Comparison of ENCODE assay signal across 11 mouse cellular contexts in the genomic region with DNA sequence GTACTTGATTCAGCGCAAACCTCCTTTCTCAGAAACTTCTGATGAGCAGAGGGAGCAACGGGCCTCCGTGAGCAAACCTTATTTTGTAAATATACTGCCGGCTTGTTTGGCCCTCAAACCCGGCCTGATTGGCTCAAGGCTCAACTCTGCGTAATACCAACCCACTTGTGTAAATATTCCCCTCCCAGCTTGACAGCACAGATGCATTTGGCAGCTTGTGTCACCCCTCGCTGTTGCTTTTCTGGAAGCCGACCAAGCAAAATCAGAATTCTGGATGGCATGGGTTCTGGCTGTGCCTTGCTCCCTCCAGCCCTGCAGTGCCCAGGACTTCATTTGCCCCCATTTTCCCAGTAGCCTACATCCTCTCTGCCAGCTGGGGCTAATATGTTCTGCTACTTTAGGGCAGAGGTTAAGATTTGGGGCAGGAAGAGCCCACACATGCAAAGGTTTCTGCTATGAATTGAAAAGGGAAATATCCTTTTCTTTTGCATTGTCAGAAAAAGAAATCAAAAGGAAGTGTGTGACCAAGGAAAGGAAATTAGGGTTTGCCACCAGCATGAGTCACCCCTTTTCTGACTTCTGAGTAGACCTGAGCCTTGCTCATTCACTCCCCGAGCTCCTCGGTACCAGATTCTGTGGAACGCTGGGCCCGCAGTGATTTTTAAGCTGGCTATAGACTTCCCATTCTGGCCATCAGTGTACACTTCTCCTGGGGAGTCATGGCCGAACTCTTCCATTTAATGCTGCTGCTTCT. TPM values are rescaled to one million over a fixed set of nuclear protein-coding genes. Genes with fewer than 3 reads are reported as not detected.
DNase-seq lines count a peak whose midpoint lies in the region; ATAC-seq lines count a peak whose summit lies in the region.
"Had no signal": no experiment of that assay in that cellular context is flagged by ENCODE, and none has a peak within 500 bp of the region (broad histone marks: within the 10 kb centered on the region; RNA-seq: fewer than 3 reads in every experiment).

No protein-coding gene starts in this region.

- no peak overlapping the region for H3K4me3 ChIP-seq in heart, embryonic 11.5 days (ENCODE audit: low read depth, low read length)
- H3K4me3 ChIP-seq in neural tube, embryonic 15.5 days (replicated peaks), result no peak overlapping the region
- H3K4me3 ChIP-seq: heart, embryonic 12.5 days; left cerebral cortex, adult 2 months had no signal

- DNase-seq in layer of hippocampus, adult 18-20 months (ENCODE audit: low spot score in 2 of 2), result peak; percentile 37 to 70
- no peak for DNase-seq in layer of hippocampus, adult 11-12 months (ENCODE audit: low spot score)
- DNase-seq in 416B (ENCODE audit: low read depth) (peak; percentile 84), MN1 (ENCODE audit: low spot score) (peak; percentile 22)
- DNase-seq in layer of hippocampus, postnatal 10 days (ENCODE audit: low spot score in 2 of 2), result peak; percentile 45 to 52
- DNase-seq in adrenal gland, postnatal 14 days, result no peak
- DNase-seq: spleen, adult 18-20 months had no signal

- 77% methylated on average over 13 of the region's 13 CpGs for WGBS in heart, embryonic 11.5 days (ENCODE audit: insufficient replicate concordance)
- 74% methylated on average over 13 of the region's 13 CpGs for WGBS in neural tube, embryonic 15.5 days

- no peak overlapping the region for H3K27ac ChIP-seq in heart, embryonic 11.5 days (ENCODE audit: low read depth, low read length)
- no peak overlapping the region for H3K27ac ChIP-seq in neural tube, embryonic 15.5 days (replicated peaks)
- H3K27ac ChIP-seq: left cerebral cortex, adult 2 months had no signal

- H3K27me3 ChIP-seq in heart, embryonic 11.5 days (ENCODE audit: control insufficient read depth, insufficient read depth, low read length), result no peaks in the 10 kb centered on the region
- H3K27me3 ChIP-seq in neural tube, embryonic 15.5 days (replicated peaks), result peaks cover 52% of the 10 kb centered on the region

- no peaks in the 10 kb centered on the region for H3K36me3 ChIP-seq in heart, embryonic 11.5 days (ENCODE audit: control insufficient read depth, insufficient read depth, low read length)
- H3K36me3 ChIP-seq in neural tube, embryonic 15.5 days, result no peaks in the 10 kb centered on the region
- H3K36me3 ChIP-seq: heart, embryonic 12.5 days had no signal

- ATAC-seq in heart, embryonic 11.5 days (replicated peaks; ENCODE audit: insufficient number of reproducible peaks, low FRiP score, low TSS enrichment), result no peak
- no peak for ATAC-seq in neural tube, embryonic 15.5 days (ENCODE audit: low FRiP score)

- no peak overlapping the region for H3K4me2 ChIP-seq in heart, embryonic 11.5 days
- no peak overlapping the region for H3K4me2 ChIP-seq in neural tube, embryonic 15.5 days
- H3K4me2 ChIP-seq: heart, embryonic 12.5 days had no signal

- no peaks in the 10 kb centered on the region for H3K9me3 ChIP-seq in heart, embryonic 11.5 days (replicated peaks; ENCODE audit: control insufficient read depth, low read length)
- no peaks in the 10 kb centered on the region for H3K9me3 ChIP-seq in neural tube, embryonic 15.5 days (replicated peaks)
- H3K9me3 ChIP-seq: heart, embryonic 12.5 days had no signal

- H3K9ac ChIP-seq in heart, embryonic 11.5 days (ENCODE audit: low read depth, low read length), result no peak overlapping the region
- no peak overlapping the region for H3K9ac ChIP-seq in neural tube, embryonic 15.5 days (replicated peaks)
- H3K9ac ChIP-seq: heart, embryonic 12.5 days had no signal

- H3K4me1 ChIP-seq in heart, embryonic 11.5 days (ENCODE audit: control insufficient read depth, insufficient read depth, low read length), result no peaks in the 10 kb centered on the region
- peaks cover 38% of the 10 kb centered on the region for H3K4me1 ChIP-seq in neural tube, embryonic 15.5 days
- H3K4me1 ChIP-seq: heart, embryonic 12.5 days had no signal

RNA-seq across cellular contexts. Expression of a gene that starts 29.0 kb away (rescaled TPM):
- total RNA-seq in layer of hippocampus, adult 18-20 months (2021), result 10 to 100 TPM; 27.3 to 27.8 TPM
- 10 to 100 TPM; 24.3 to 24.4 TPM for total RNA-seq in layer of hippocampus, postnatal 10 days (2021)
- polyA plus RNA-seq in heart, embryonic 11.5 days (2014; fragmentation: Nextera tagmentation; extraction: Ambion mirVana), result 1.8 and 1.9 TPM in 2 replicates
- 20.8 and 23.4 TPM in 2 replicates for polyA plus RNA-seq in neural tube, embryonic 15.5 days (2015; fragmentation: Nextera tagmentation; extraction: Ambion mirVana)
- total RNA-seq in adrenal gland, postnatal 14 days (2021), result 5.0 and 9.4 TPM in 2 replicates

Comparison
In these comparisons a context has a peak if more than half of its experiments do, and no peak if none do; other contexts are left out.
1. DNase-seq: peak in layer of hippocampus, adult 18-20 months (2 of 2), 416B (single experiment), MN1 (single experiment) and layer of hippocampus, postnatal 10 days (2 of 2); none in layer of hippocampus, adult 11-12 months (single experiment) and adrenal gland, postnatal 14 days (single experiment).